Mouse (Mus musculus): ENCODE data around the gene Btbd16. TPM values are rescaled to one million over a fixed set of nuclear protein-coding genes. Genes with fewer than 3 reads are reported as not detected.

Gene Btbd16
- polyA plus RNA-seq, 1 experiment from 2014 or later = not detected

GRCm38 (mm10) chr7:130834299-130834698 lies 60.4 kb downstream of the Btbd16 start:
- Histone ChIP-seq H3K9me3 (replicated peaks; ENCODE audit: low read length) (no peaks in the 10 kb centered on the region), H3K4me3 (replicated peaks; ENCODE audit: low read depth, low read length) (no peak overlapping the region), H3K27me3 (ENCODE audit: insufficient read depth, low read length) (no peaks in the 10 kb centered on the region), H3K4me1 (replicated peaks; ENCODE audit: insufficient read depth, low read length) (peaks cover 21% of the 10 kb centered on the region), H3K9ac (ENCODE audit: low read depth, low read length) (no peak overlapping the region), H3K27ac (peak overlapping the region; percentile 67; the same call in 1 of the 2 replicates), H3K36me3 (ENCODE audit: insufficient read depth, low read length) (no peaks in the 10 kb centered on the region), H3K4me2 (ENCODE audit: low read length) (no peak overlapping the region)
- peak; percentile 78 for DNase-seq (ENCODE audit: low spot score)
- ATAC-seq (replicated peaks; ENCODE audit: low FRiP score, low read depth) = peak; percentile 97
- 22% methylated on average over 21 of the region's 21 CpGs for WGBS
- TF ChIP-seq CTCF (IDR thresholded peaks at IDR 0.05; ENCODE audit: low read depth) = no peak

DNA sequence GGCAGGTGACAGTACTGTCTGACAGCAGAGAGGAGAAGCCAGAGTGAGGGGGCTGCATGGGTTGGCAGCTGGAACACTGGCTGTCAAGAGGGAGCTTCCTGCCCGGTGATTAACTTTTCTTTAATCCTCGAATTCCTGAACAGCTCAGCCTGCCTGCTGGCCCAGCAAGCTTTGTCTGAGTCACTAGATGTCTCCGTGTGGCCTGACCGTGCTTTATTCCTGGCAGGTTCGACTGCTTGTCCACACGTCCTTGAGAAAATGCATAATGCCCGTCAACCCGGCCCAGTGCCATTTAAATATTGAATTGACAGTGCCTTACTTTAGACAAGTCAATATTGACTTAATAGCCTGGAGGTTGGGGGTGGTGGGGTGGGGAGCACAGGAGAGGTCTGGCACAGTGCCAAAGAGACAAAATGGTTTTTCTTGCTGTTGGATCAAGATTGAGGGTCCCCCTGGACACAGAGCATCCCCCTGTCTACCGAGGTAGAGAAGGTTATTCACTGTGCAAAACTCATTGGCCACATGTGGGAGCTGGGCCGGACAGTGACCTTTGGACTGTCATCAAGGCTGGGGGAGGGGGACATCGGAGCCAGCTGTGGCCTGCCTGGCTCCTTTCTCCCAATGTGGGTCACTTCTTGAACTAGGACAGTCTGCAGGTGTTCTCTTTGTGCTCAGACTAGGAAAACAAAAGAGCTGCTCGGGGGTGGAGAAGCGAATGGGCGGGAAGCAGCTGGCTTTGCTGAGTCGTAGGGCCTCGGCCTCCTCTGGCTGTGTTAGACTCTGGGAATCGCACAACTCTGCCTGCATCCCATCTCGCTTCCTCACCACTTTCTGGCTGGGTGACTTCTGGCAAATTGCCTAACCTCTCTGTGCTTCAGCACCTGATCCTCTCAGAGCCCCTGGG lies 61.3 kb downstream of the Btbd16 start:
- Histone ChIP-seq H3K4me2 (ENCODE audit: low read length) (0 out of 2 replicates have a peak overlapping the region, but pooled peaks have one; percentile 0), H3K36me3 (ENCODE audit: insufficient read depth, low read length) (no peaks in the 10 kb centered on the region)

DNA sequence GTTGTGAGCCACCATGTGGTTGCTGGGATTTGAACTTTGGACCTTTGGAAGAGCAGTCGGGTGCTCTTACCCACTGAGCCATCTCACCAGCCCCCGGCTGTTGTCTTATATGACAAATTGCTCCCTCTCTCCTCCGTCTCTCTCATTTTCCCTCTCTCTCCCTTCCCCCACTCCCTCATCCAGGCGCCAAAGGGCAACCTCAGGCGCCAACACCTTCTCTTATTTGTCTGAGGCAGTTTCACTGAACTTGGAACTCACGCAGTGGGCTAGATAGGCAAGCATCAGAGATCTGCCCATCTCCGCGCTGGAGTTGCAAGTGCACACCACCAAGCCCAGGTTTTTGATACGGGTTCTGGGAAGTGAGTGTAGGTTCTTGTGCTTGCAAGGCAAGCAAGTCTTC lies 62.2 kb downstream of the Btbd16 start:
- WGBS = 67% methylated on average over 9 of the region's 9 CpGs
- H3K27ac ChIP-seq = peak overlapping the region; percentile 60
- no peaks in the 10 kb centered on the region for H3K9me3 ChIP-seq (replicated peaks; ENCODE audit: low read length)
- H3K27me3 ChIP-seq (ENCODE audit: insufficient read depth, low read length) = no peaks in the 10 kb centered on the region
- H3K9ac ChIP-seq (ENCODE audit: low read depth, low read length) = no peak overlapping the region
- peaks cover 21% of the 10 kb centered on the region for H3K4me1 ChIP-seq (replicated peaks; ENCODE audit: insufficient read depth, low read length)
- no peak overlapping the region for H3K4me2 ChIP-seq (ENCODE audit: low read length)
- no peak for ATAC-seq (replicated peaks; ENCODE audit: low FRiP score, low read depth)
- no peak for TF ChIP-seq CTCF (IDR thresholded peaks at IDR 0.05; ENCODE audit: low read depth)
- H3K4me3 ChIP-seq (replicated peaks; ENCODE audit: low read depth, low read length) = no peak overlapping the region
- H3K36me3 ChIP-seq (ENCODE audit: insufficient read depth, low read length) = no peaks in the 10 kb centered on the region
- DNase-seq (ENCODE audit: low spot score) = no peak

More for the DNA sequence above, 61.3 kb downstream of the Btbd16 start:
- 13% methylated on average over 18 of the region's 18 CpGs for whole genome bisulfite sequencing
- TF ChIP-seq CTCF (IDR thresholded peaks at IDR 0.05; ENCODE audit: low read depth) = no peak
- Histone ChIP-seq H3K27ac (peak overlapping the region; percentile 67), H3K27me3 (ENCODE audit: insufficient read depth, low read length) (no peaks in the 10 kb centered on the region), H3K9ac (ENCODE audit: low read depth, low read length) (no peak overlapping the region), H3K9me3 (replicated peaks; ENCODE audit: low read length) (no peaks in the 10 kb centered on the region), H3K4me3 (replicated peaks; ENCODE audit: low read depth, low read length) (no peak overlapping the region), H3K4me1 (replicated peaks; ENCODE audit: insufficient read depth, low read length) (peaks cover 21% of the 10 kb centered on the region)
- DNase-seq (ENCODE audit: low spot score) (peak; percentile 77), ATAC-seq (replicated peaks; ENCODE audit: low FRiP score, low read depth) (peak; percentile 33; the same call in 1 of the 2 replicates)

- Histone ChIP-seq H3K4me1 (replicated peaks; ENCODE audit: insufficient read depth, low read length) (peaks cover 21% of the 10 kb centered on the region), H3K4me2 (ENCODE audit: low read length) (no peak overlapping the region; the same call in 1 of the 2 replicates)
- peak; percentile 74 for DNase-seq (ENCODE audit: low spot score)
These were observed 64.2 kb downstream of the Btbd16 start for GRCm38 (mm10) chr7:130837941-130838657.

GRCm38 (mm10) chr7:130838658-130839025 lies 64.8 kb downstream of the Btbd16 start:
- no peak for ATAC-seq (replicated peaks; ENCODE audit: low FRiP score, low read depth)
- Histone ChIP-seq H3K4me2 (ENCODE audit: low read length) (no peak overlapping the region), H3K9ac (ENCODE audit: low read depth, low read length) (no peak overlapping the region), H3K4me1 (replicated peaks; ENCODE audit: insufficient read depth, low read length) (peaks cover 21% of the 10 kb centered on the region), H3K4me3 (replicated peaks; ENCODE audit: low read depth, low read length) (no peak overlapping the region), H3K27ac (peak overlapping the region; percentile 60; the same call in 1 of the 2 replicates), H3K36me3 (ENCODE audit: insufficient read depth, low read length) (no peaks in the 10 kb centered on the region), H3K27me3 (ENCODE audit: insufficient read depth, low read length) (no peaks in the 10 kb centered on the region), H3K9me3 (replicated peaks; ENCODE audit: low read length) (no peaks in the 10 kb centered on the region)
- DNase-seq (ENCODE audit: low spot score) = no peak
- no peak for TF ChIP-seq CTCF (IDR thresholded peaks at IDR 0.05; ENCODE audit: low read depth)
- 49% methylated on average over 3 of the region's 3 CpGs for WGBS

More at GRCm38 (mm10) chr7:130837941-130838657, 64.2 kb downstream of the Btbd16 start:
- WGBS = 25% methylated on average over 12 of the region's 12 CpGs
- TF ChIP-seq CTCF (IDR thresholded peaks at IDR 0.05; ENCODE audit: low read depth) = no peak
- Histone ChIP-seq H3K27me3 (ENCODE audit: insufficient read depth, low read length) (no peaks in the 10 kb centered on the region), H3K9me3 (replicated peaks; ENCODE audit: low read length) (no peaks in the 10 kb centered on the region), H3K36me3 (ENCODE audit: insufficient read depth, low read length) (no peaks in the 10 kb centered on the region), H3K27ac (peak overlapping the region; percentile 60), H3K9ac (ENCODE audit: low read depth, low read length) (no peak overlapping the region), H3K4me3 (replicated peaks; ENCODE audit: low read depth, low read length) (no peak overlapping the region)
- ATAC-seq (replicated peaks; ENCODE audit: low FRiP score, low read depth) = peak; percentile 44

DNA sequence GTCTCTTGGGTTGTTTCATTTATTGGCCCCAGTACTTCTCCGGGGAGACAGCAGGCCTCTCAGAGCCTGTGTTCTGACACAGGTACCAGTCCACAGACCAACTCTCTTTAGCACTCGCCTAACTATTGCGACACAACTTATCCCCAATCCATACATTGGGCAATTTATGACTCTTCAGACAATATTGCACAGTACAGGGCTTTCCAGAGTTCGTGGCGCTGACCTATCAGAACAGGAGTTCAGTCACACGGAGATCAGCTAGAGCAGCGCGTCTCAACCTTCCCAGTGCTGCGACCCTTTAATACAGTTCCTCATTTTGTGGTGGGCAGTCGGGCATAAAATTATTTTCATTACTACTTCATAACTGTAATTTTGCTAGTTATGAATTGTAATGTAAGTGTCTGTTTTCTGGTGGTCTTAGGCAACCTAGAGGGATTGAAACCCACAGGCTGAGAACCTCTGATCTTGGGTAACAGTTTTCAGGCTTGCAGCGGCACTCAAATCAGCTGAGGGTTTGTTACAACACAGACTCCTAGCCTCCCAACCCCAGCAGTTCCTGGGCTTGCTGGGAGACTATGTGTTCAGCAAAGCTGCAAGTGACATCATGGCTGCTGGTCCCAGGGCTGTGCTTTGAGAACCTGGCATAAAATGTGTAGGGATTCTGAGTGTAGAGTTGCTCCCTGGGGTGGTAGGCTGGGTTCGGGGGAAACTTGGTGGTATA lies 65.7 kb downstream of the Btbd16 start:
- H3K9me3 ChIP-seq (replicated peaks; ENCODE audit: low read length) = no peaks in the 10 kb centered on the region
- no peaks in the 10 kb centered on the region for H3K27me3 ChIP-seq (ENCODE audit: insufficient read depth, low read length)
- no peak for TF ChIP-seq CTCF (IDR thresholded peaks at IDR 0.05; ENCODE audit: low read depth)
- no peaks in the 10 kb centered on the region for H3K36me3 ChIP-seq (ENCODE audit: insufficient read depth, low read length)
- ATAC-seq (replicated peaks; ENCODE audit: low FRiP score, low read depth) = no peak
- H3K4me3 ChIP-seq (replicated peaks; ENCODE audit: low read depth, low read length) = no peak overlapping the region
- no peak overlapping the region for H3K9ac ChIP-seq (ENCODE audit: low read depth, low read length)
- no peak for DNase-seq (ENCODE audit: low spot score)
- 81% methylated on average over 12 of the region's 12 CpGs for WGBS
- H3K27ac ChIP-seq = no peak overlapping the region
- peaks cover 21% of the 10 kb centered on the region for H3K4me1 ChIP-seq (replicated peaks; ENCODE audit: insufficient read depth, low read length)
- no peak overlapping the region for H3K4me2 ChIP-seq (ENCODE audit: low read length)

All from kidney, postnatal 0 days (tissue).